Mouse (Mus musculus): ENCODE results near the gene Tpx2. TPM values are rescaled to one million over a fixed set of nuclear protein-coding genes. Genes with fewer than 3 reads are reported as not detected.

Tpx2 gene
- polyA plus RNA-seq, 1 experiment, result 183 TPM

DNA sequence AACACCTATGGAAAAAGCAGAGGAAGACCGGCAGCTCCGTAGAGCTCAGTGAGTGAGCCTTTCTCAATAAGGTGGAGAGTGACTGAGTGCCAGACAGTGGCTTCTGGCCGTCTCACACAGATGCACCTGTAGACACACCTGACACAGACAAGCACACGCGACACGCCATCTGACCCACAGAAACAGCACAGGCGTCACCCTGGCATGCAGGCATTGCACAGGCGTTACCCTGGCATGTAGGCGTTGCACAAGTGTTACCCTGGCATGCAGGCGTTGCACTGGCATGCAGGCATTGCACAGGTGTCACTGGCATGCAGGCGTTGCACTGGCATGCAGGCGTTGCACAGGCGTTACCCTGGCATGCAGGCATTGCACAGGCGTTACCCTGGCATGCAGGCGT, 53.5 kb downstream of the Tpx2 start:
- Histone ChIP-seq H3K9ac (ENCODE audit: low read depth, poor library complexity, severe bottlenecking) (no peak overlapping the region), H3K27me3 (ENCODE audit: control insufficient read depth, insufficient read depth, low read length, poor library complexity, severe bottlenecking) (no peaks in the 10 kb centered on the region), H3K27ac (ENCODE audit: insufficient read depth, low read length) (no peak overlapping the region), H3K4me3 (ENCODE audit: low read depth, low read length) (no peak overlapping the region), H3K9me3 (replicated peaks; ENCODE audit: control insufficient read depth, insufficient read depth, low read length, poor library complexity, severe bottlenecking) (no peaks in the 10 kb centered on the region), H3K36me3 (ENCODE audit: control insufficient read depth, insufficient read depth, low read length, poor library complexity, severe bottlenecking) (no peaks in the 10 kb centered on the region), H3K4me1 (ENCODE audit: control insufficient read depth, insufficient read depth, low read length) (peaks cover 4% of the 10 kb centered on the region)
- TF ChIP-seq CTCF (IDR thresholded peaks at IDR 0.05; ENCODE audit: low read depth, low read length) (no peak), EP300 (IDR thresholded peaks at IDR 0.05; ENCODE audit: insufficient read depth, low read depth, low read length) (no peak), POLR2A (IDR thresholded peaks at IDR 0.05; ENCODE audit: insufficient read depth, low read length) (no peak)

DNA sequence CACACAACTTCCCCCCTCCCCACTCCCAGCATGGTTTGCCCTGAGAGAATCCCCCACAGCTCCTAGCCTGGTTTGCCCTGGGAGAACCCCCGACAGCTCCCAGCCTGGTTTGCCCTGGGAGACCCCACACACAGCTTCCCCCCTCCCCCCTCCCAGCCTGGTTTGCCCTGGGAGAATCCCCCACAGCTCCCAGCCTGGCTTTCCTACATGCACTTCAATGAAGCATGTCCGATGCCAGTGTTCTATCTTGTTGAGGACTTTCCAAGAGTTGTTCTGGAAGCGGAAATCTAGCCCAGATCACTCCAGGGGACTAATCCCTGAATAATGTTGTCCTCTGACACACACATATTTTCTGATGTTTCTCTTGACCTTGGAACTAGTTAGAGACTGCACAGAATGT, 54.9 kb downstream of the Tpx2 start:
- no peak overlapping the region for H3K9ac ChIP-seq (ENCODE audit: low read depth, poor library complexity, severe bottlenecking)
- H3K4me1 ChIP-seq (ENCODE audit: control insufficient read depth, insufficient read depth, low read length), result peaks cover 4% of the 10 kb centered on the region
- H3K4me3 ChIP-seq (ENCODE audit: low read depth, low read length), result no peak overlapping the region
- H3K27me3 ChIP-seq (ENCODE audit: control insufficient read depth, insufficient read depth, low read length, poor library complexity, severe bottlenecking), result no peaks in the 10 kb centered on the region
- no peak overlapping the region for H3K27ac ChIP-seq (ENCODE audit: insufficient read depth, low read length)
- TF ChIP-seq CTCF (IDR thresholded peaks at IDR 0.05; ENCODE audit: low read depth, low read length) (no peak), POLR2A (IDR thresholded peaks at IDR 0.05; ENCODE audit: insufficient read depth, low read length) (no peak)
- H3K9me3 ChIP-seq (replicated peaks; ENCODE audit: control insufficient read depth, insufficient read depth, low read length, poor library complexity, severe bottlenecking), result no peaks in the 10 kb centered on the region
- no peaks in the 10 kb centered on the region for H3K36me3 ChIP-seq (ENCODE audit: control insufficient read depth, insufficient read depth, low read length, poor library complexity, severe bottlenecking)

DNA sequence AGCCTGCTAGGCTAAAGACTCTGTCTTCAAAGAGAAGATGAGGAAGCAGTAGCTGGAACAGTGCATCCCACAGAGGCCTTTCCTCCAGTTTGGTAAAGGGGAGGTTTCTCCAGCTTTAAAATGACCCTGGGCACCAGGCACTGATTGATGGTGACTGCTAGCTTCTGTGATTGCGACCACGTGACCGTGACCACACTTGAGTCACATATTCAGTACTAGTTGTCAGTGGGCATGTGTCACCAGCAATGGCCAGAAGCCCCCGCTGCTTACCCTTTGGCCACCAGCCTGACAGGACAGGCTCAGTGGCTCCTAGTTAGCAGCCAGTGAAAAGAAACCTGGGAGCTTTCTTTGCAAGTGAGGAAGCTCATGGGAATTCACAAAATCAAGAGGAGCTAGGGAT, 55.8 kb downstream of the Tpx2 start:
- Histone ChIP-seq H3K27me3 (ENCODE audit: control insufficient read depth, insufficient read depth, low read length, poor library complexity, severe bottlenecking) (no peaks in the 10 kb centered on the region), H3K4me3 (ENCODE audit: low read depth, low read length) (no peak overlapping the region), H3K36me3 (ENCODE audit: control insufficient read depth, insufficient read depth, low read length, poor library complexity, severe bottlenecking) (no peaks in the 10 kb centered on the region), H3K4me1 (ENCODE audit: control insufficient read depth, insufficient read depth, low read length) (peaks cover 4% of the 10 kb centered on the region), H3K9me3 (replicated peaks; ENCODE audit: control insufficient read depth, insufficient read depth, low read length, poor library complexity, severe bottlenecking) (no peaks in the 10 kb centered on the region), H3K27ac (ENCODE audit: insufficient read depth, low read length) (no peak overlapping the region), H3K9ac (ENCODE audit: low read depth, poor library complexity, severe bottlenecking) (no peak overlapping the region)
- TF ChIP-seq CTCF (IDR thresholded peaks at IDR 0.05; ENCODE audit: low read depth, low read length), result no peak
- no peak for TF ChIP-seq POLR2A (IDR thresholded peaks at IDR 0.05; ENCODE audit: insufficient read depth, low read length)
- TF ChIP-seq EP300 (IDR thresholded peaks at IDR 0.05; ENCODE audit: insufficient read depth, low read depth, low read length), result no peak

DNA sequence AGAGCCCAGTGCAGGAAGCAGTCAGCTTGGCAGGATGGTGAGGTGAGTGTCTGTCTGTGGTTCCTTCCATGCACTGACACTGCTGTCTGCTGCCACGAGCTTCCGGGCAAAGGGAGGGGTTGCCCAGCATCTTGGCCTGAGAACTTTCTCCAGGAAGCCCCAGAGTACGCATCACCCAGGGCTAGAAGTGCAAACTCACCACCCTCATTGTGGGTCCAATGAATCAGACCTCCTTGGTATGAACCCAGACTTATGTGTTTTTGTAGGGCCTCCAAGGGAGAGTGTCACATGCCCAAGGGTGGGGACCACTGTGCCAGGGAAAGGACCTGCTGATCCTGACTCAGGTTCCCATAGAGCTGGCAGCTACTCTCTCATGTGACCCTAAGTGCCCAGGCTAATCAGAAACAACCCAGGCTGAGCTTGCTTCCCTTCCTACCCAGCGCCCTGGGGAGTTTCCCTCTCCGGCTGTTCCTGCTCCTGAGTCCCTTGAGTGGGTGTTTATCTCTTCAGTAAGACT, 56.4 kb downstream of the Tpx2 start:
- Histone ChIP-seq H3K4me1 (ENCODE audit: control insufficient read depth, insufficient read depth, low read length) (peaks cover 4% of the 10 kb centered on the region), H3K36me3 (ENCODE audit: control insufficient read depth, insufficient read depth, low read length, poor library complexity, severe bottlenecking) (no peaks in the 10 kb centered on the region), H3K27me3 (ENCODE audit: control insufficient read depth, insufficient read depth, low read length, poor library complexity, severe bottlenecking) (no peaks in the 10 kb centered on the region), H3K9me3 (replicated peaks; ENCODE audit: control insufficient read depth, insufficient read depth, low read length, poor library complexity, severe bottlenecking) (no peaks in the 10 kb centered on the region), H3K9ac (ENCODE audit: low read depth, poor library complexity, severe bottlenecking) (no peak overlapping the region), H3K4me3 (ENCODE audit: low read depth, low read length) (no peak overlapping the region), H3K27ac (ENCODE audit: insufficient read depth, low read length) (no peak overlapping the region)
- TF ChIP-seq POLR2A (IDR thresholded peaks at IDR 0.05; ENCODE audit: insufficient read depth, low read length) (no peak), CTCF (IDR thresholded peaks at IDR 0.05; ENCODE audit: low read depth, low read length) (no peak), EP300 (IDR thresholded peaks at IDR 0.05; ENCODE audit: insufficient read depth, low read depth, low read length) (no peak)

DNA sequence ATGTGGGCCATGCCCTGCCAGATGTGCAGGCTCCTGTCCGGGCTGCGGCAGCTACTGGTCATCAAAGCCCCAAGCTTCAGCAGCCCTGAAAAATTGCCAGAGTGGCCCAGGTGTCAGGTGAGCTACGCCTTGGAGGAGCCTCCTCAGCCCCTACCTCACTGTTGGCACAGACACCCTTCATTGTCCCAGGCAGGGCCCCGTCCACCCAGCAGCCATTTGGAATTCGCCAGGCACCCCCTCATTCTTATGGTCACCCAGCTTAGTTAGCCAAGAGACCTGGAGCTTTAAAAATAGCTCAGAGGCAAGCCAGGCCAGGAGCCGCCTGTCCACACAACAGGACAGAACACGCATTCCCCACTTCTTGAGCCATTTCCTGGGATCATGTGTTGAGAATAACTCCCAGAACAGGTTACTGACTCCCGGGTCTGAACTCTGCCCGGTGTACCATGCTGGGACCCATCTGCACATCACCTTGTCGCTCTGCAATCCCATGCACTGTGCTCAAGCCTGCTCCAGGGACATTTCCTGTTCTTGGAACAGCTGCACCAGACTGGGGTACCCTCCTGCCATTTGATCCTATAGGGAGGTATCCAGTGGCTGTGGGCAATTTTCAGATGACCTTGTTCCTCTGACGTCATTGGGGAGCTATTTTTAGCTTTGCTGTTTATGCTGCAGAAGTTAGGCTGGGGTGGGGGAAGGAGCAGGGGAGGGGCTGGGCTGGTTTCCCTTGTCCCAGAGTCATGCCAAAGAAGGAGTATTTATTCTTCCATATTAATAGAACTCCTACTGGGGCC, 57.5 kb downstream of the Tpx2 start:
- no peaks in the 10 kb centered on the region for H3K27me3 ChIP-seq (ENCODE audit: control insufficient read depth, insufficient read depth, low read length, poor library complexity, severe bottlenecking)
- no peaks in the 10 kb centered on the region for H3K36me3 ChIP-seq (ENCODE audit: control insufficient read depth, insufficient read depth, low read length, poor library complexity, severe bottlenecking)
- H3K9me3 ChIP-seq (replicated peaks; ENCODE audit: control insufficient read depth, insufficient read depth, low read length, poor library complexity, severe bottlenecking), result no peaks in the 10 kb centered on the region
- TF ChIP-seq POLR2A (IDR thresholded peaks at IDR 0.05; ENCODE audit: insufficient read depth, low read length) (no peak), EP300 (IDR thresholded peaks at IDR 0.05; ENCODE audit: insufficient read depth, low read depth, low read length) (no peak), CTCF (IDR thresholded peaks at IDR 0.05; ENCODE audit: low read depth, low read length) (no peak)
- H3K4me1 ChIP-seq (ENCODE audit: control insufficient read depth, insufficient read depth, low read length), result peaks cover 4% of the 10 kb centered on the region
- H3K9ac ChIP-seq (ENCODE audit: low read depth, poor library complexity, severe bottlenecking), result no peak overlapping the region
- H3K27ac ChIP-seq (ENCODE audit: insufficient read depth, low read length), result no peak overlapping the region
- no peak overlapping the region for H3K4me3 ChIP-seq (ENCODE audit: low read depth, low read length)

DNA sequence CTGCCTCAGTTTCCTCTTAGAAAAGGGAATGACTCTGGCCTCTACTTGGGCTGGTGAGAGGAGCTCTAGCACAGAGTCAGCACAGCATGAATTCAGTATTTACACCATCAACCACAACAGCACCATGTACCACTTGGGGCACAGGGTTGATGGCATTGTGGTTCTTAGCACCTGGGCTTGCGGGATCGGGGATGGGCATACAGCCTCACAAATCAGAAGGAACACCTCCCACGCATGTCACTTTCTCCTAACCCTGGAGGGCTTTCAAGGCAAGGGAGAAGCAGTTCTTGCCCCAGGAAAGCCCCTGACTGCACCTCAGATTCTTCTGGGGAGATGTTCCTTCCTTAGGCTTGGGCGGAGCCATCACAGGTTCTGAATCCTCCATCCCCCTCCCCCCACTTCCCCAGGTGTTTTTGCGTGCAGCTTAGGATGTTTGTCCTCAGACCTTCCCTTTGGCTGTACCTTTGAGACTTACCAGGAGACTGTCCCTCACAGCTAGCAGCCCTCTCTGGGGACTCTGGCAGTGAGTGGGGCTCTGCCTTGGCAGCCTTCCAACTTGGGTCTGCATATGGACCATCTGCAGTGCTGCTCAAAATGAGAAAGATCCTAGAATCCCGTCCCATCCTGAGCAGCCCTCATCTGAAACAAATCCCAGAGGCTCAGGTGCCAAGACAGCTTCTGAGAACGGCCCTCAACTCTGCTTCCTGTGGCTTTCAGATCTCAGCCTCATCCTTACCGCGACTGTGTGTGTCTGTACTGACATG, 58.7 kb downstream of the Tpx2 start:
- no peak overlapping the region for H3K27ac ChIP-seq (ENCODE audit: insufficient read depth, low read length)
- H3K4me1 ChIP-seq (ENCODE audit: control insufficient read depth, insufficient read depth, low read length), result peaks cover 4% of the 10 kb centered on the region
- H3K27me3 ChIP-seq (ENCODE audit: control insufficient read depth, insufficient read depth, low read length, poor library complexity, severe bottlenecking), result no peaks in the 10 kb centered on the region
- H3K9ac ChIP-seq (ENCODE audit: low read depth, poor library complexity, severe bottlenecking), result no peak overlapping the region
- TF ChIP-seq POLR2A (IDR thresholded peaks at IDR 0.05; ENCODE audit: insufficient read depth, low read length), result no peak
- TF ChIP-seq EP300 (IDR thresholded peaks at IDR 0.05; ENCODE audit: insufficient read depth, low read depth, low read length), result no peak
- TF ChIP-seq CTCF (IDR thresholded peaks at IDR 0.05; ENCODE audit: low read depth, low read length), result no peak
- H3K9me3 ChIP-seq (replicated peaks; ENCODE audit: control insufficient read depth, insufficient read depth, low read length, poor library complexity, severe bottlenecking), result no peaks in the 10 kb centered on the region
- no peaks in the 10 kb centered on the region for H3K36me3 ChIP-seq (ENCODE audit: control insufficient read depth, insufficient read depth, low read length, poor library complexity, severe bottlenecking)
- no peak overlapping the region for H3K4me3 ChIP-seq (ENCODE audit: low read depth, low read length)
